Mouse (Mus musculus): ENCODE data around the gene Olfr97. TPM values are rescaled to one million over a fixed set of nuclear protein-coding genes. Genes with fewer than 3 reads are reported as not detected.
"Not testable (repeated sequence)": the region's sequence is repeated elsewhere in the genome, so short reads cannot be mapped to it uniquely, and the experiment has no call there.

The Olfr97 gene
- polyA plus RNA-seq (2015; fragmentation: Nextera tagmentation; extraction: Ambion mirVana) = not detected in 2 replicates

DNA sequence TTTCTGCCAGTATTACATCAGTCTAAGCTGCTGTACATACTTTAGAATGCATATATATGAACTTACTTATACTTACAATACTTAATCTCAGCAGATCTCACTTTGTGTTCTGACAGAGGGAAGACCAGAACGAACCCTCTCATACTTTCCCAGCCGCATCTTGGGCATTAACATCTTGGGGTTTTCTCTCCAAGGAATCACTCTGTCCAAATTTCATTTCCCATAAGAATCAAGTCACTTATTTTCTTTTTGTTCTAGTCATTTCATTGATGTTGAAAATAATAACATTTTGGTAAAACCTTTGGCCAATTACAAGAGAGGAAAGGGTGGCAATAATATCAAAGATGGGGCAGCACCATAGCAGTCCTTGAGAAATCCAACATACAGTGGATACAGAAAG lies at the start of gene Olfr97:
Gene Olfr97 (minus strand): TSS at position 101 of the 400 bp plus-strand sequence.
- 88% methylated on average over 2 of the region's 2 CpGs for WGBS
- not testable (repeated sequence) for H3K27ac ChIP-seq; H3K36me3 ChIP-seq; H3K27me3 ChIP-seq; H3K4me2 ChIP-seq; H3K9ac ChIP-seq; H3K4me1 ChIP-seq; H3K9me3 ChIP-seq; ATAC-seq (ENCODE audit: insufficient number of reproducible peaks, low FRiP score, low TSS enrichment, low read depth); H3K4me3 ChIP-seq

DNA sequence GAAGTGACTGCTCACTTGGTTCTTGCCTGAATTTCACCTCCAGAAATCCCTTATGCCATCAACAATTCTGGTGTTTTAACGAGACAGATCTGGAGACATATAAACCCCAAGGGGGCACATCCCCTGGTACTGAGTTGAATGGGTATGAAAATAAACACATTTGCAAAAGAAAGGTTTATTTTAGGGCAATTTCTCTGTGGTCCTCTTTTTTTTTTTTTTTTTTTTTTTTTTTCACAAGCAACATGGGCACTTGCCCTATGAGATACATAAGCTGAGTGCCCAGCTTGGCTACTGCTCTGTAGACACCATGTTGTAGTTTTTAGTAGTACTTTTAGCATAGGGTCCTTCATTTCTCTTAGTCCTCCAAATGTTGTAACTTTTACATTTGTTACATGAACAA lies 46.2 kb upstream of the Olfr97 start, which contains the start of gene Olfr99:
Gene Olfr99 (minus strand): TSS at position 101 of the 400 bp plus-strand sequence.
- Histone ChIP-seq H3K27me3 (no peaks in the 10 kb centered on the region), H3K36me3 (no peaks in the 10 kb centered on the region), H3K4me3 (no peak within 1 kb of the TSS), H3K9me3 (no peaks in the 10 kb centered on the region), H3K4me2 (no peak within 1 kb of the TSS), H3K27ac (no peak within 1 kb of the TSS), H3K4me1 (no peaks in the 10 kb centered on the region), H3K9ac (no peak within 1 kb of the TSS)
- WGBS = 76% methylated on average over 1 of the region's 1 CpGs
- no peak for ATAC-seq (ENCODE audit: insufficient number of reproducible peaks, low FRiP score, low TSS enrichment, low read depth)

DNA sequence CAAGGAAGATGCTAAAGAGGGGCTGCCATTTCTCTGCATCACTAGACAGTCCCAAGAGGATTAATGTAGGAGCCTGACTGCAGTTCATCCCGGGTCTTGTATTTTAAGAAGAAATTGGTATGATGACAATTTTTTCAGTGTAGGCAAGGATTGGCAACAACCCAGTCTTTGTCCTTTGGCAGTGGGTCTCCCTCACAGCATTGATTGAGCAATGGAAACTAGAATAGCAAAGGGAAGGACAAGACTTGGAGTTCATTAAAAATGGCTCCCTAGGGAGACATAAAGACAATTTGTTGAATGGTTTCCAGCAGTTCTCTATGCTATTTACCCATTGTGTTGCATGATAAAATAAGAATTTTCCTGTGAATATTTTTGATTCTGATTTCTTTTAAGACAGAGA lies 43.2 kb upstream of the Olfr97 start:
- no peaks in the 10 kb centered on the region for H3K9me3 ChIP-seq
- no peak overlapping the region for H3K9ac ChIP-seq
- H3K4me3 ChIP-seq = no peak overlapping the region
- no peaks in the 10 kb centered on the region for H3K4me1 ChIP-seq
- no peaks in the 10 kb centered on the region for H3K27me3 ChIP-seq
- H3K36me3 ChIP-seq = no peaks in the 10 kb centered on the region
- no peak overlapping the region for H3K27ac ChIP-seq
- ATAC-seq (ENCODE audit: insufficient number of reproducible peaks, low FRiP score, low TSS enrichment, low read depth) = no peak
- WGBS = 64% methylated on average over 1 of the region's 1 CpGs
- no peak overlapping the region for H3K4me2 ChIP-seq

DNA sequence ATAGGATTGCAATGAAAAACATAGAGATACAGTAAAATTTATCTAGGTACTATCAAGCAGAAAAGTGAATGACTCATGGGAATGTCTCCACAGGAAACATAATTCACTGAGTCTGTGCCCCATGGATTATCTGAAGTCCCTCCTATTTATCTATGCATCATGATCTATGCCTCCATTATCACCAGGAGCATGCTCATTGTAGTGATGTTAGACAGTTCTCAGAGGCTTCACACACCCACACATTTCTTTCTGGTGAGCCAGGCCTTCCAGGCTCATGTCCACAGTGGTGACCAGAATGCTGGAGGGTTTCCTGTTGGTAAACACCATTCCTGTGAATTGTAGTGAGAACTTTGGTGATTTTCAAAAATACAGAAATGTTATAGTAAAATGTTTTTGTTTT lies 39.4 kb upstream of the Olfr97 start:
- no peak for ATAC-seq (ENCODE audit: insufficient number of reproducible peaks, low FRiP score, low TSS enrichment, low read depth)

DNA sequence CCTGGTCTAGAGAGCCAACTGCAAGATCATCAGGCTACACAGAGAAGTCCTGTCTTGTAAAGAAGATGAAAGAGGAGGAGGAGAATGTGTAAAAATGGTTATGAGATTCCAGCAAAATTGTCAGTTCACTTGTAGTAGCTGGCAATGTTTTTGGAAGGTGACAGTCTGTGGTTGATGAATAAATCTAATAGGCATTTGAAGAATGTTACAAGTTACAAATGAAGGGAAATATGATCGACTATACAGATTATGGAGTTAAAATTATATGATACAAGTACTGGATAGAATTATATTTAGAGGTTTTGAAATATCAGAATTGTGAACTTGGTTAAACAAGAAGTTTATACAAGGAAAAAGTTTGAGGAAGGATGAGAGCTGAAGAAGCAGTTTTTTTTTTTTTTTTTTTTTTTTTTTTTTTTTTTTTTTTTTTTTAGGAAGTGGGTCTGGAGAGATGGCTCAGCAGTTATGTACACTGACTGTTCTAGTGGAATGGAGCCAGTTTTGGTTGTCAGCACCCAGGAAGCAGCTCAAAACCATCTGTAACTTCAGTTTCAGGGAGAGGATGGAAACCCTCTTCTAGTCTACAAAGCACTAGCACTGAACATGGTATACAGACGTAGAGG lies 38.6 kb upstream of the Olfr97 start:
- Histone ChIP-seq H3K4me2 (no peak overlapping the region), H3K27me3 (no peaks in the 10 kb centered on the region), H3K9ac (no peak overlapping the region), H3K4me1 (no peaks in the 10 kb centered on the region; the same call in 1 of the 2 replicates), H3K4me3 (no peak overlapping the region), H3K27ac (no peak overlapping the region), H3K9me3 (no peaks in the 10 kb centered on the region), H3K36me3 (no peaks in the 10 kb centered on the region)
- 74% methylated on average over 2 of the region's 2 CpGs for WGBS
- ATAC-seq (ENCODE audit: insufficient number of reproducible peaks, low FRiP score, low TSS enrichment, low read depth) = no peak

More for the DNA sequence above, 39.4 kb upstream of the Olfr97 start:
- Histone ChIP-seq H3K27me3 (no peaks in the 10 kb centered on the region), H3K27ac (no peak overlapping the region), H3K4me3 (no peak overlapping the region), H3K9ac (no peak overlapping the region), H3K4me1 (no peaks in the 10 kb centered on the region), H3K9me3 (no peaks in the 10 kb centered on the region), H3K4me2 (no peak overlapping the region), H3K36me3 (no peaks in the 10 kb centered on the region)

DNA sequence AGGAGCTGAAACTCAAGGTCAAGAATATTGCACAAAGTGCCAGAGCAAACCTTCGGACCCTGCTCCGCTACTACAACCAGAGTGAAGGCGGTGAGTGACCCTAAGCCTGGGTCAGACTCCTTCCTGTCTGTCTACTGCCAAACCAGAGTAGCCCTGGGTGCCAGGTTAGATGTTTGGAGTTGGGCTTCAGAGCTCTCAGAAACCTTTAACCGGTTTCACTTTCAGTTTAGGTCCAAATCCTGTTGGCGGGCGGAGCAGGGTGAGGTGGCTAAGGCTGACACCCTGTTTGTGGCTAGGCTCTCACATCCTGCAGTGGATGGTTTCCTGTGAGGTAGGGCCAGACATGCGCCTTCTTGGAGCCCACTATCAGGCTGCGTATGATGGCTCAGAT lies 33.6 kb upstream of the Olfr97 start:
- peaks cover 4% of the 10 kb centered on the region; the same call in 1 of the 2 replicates for H3K4me1 ChIP-seq
- ATAC-seq (ENCODE audit: insufficient number of reproducible peaks, low FRiP score, low TSS enrichment, low read depth) = no peak
- H3K4me2 ChIP-seq = peak overlapping the region; percentile 81
- peak overlapping the region; percentile 50 for H3K4me3 ChIP-seq
- H3K9ac ChIP-seq = no peak overlapping the region
- H3K36me3 ChIP-seq = no peaks in the 10 kb centered on the region
- WGBS = 61% methylated on average over 8 of the region's 8 CpGs
- H3K9me3 ChIP-seq = no peaks in the 10 kb centered on the region
- H3K27me3 ChIP-seq = no peaks in the 10 kb centered on the region
- no peak overlapping the region for H3K27ac ChIP-seq

DNA sequence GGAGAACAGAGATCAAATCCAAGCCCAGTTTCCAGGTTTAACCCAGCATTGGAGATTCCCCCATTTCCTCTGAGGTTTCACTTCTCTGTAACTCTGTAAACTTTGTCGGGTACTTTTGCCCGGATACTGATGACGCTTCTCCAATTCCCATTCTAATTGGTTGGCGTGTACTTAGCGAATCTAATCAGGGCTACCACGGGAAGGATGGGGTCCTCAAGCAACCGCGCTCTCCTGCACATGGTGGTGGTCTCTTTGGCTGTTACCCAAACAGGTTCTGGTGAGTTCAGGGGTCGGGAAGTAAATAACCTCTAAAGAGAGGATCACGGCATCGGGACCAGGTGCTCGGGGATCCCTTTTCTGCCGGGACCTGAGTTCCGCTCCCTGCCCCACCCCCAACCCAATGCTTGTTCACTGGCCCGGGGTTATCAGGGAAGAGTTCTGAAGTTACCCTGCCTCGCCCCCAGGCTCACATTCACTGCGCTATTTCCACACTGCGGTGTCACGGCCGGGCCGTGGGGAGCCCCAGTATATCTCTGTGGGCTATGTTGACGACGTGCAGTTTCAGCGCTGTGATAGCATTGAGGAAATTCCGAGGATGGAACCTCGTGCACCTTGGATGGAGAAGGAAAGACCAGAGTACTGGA lies 33.0 kb upstream of the Olfr97 start, which contains the start of gene H2-M3:
Gene H2-M3 (plus strand): TSS at position 163 of the 644 bp plus-strand sequence.
- peaks cover 4% of the 10 kb centered on the region; the same call in 1 of the 2 replicates for H3K4me1 ChIP-seq
- no peaks in the 10 kb centered on the region for H3K27me3 ChIP-seq
- H3K4me3 ChIP-seq = peak within 1 kb of the TSS; percentile 50
- no peaks in the 10 kb centered on the region for H3K36me3 ChIP-seq
- H3K4me2 ChIP-seq = peak within 1 kb of the TSS; percentile 81
- H3K27ac ChIP-seq = no peak within 1 kb of the TSS
- peak; percentile 77 for ATAC-seq (ENCODE audit: insufficient number of reproducible peaks, low FRiP score, low TSS enrichment, low read depth)
- 4% methylated on average over 26 of the region's 26 CpGs for WGBS
- no peak within 1 kb of the TSS for H3K9ac ChIP-seq
- no peaks in the 10 kb centered on the region for H3K9me3 ChIP-seq

DNA sequence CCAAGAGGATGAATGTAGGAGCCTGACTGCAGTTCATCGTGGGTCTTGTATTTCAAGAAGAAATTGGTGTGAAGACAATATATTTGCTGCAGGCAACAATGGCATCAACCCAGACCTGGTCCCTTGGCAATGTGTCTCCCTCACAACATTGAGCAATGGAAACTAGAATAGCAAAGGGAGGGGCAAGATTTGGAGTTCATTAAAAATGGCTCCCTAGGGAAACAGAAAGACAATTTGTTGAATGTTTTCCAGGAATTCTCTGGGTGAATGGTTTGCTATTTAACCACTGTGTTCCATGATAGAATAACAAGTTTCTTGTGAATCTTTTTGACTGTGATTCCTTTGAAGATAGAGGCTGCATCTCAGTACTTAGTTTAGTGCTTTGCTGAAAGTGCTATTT lies 26.5 kb upstream of the Olfr97 start, which contains the start of gene Olfr98:
Gene Olfr98 (minus strand): TSS at position 124 of the 400 bp plus-strand sequence.
- WGBS = 97% methylated on average over 1 of the region's 1 CpGs
- H3K4me3 ChIP-seq = no peak within 1 kb of the TSS
- H3K4me1 ChIP-seq = no peaks in the 10 kb centered on the region
- no peaks in the 10 kb centered on the region for H3K9me3 ChIP-seq
- no peaks in the 10 kb centered on the region for H3K27me3 ChIP-seq
- no peak within 1 kb of the TSS for H3K9ac ChIP-seq
- no peak for ATAC-seq (ENCODE audit: insufficient number of reproducible peaks, low FRiP score, low TSS enrichment, low read depth)
- no peak within 1 kb of the TSS for H3K27ac ChIP-seq
- no peak within 1 kb of the TSS for H3K4me2 ChIP-seq
- H3K36me3 ChIP-seq = no peaks in the 10 kb centered on the region

DNA sequence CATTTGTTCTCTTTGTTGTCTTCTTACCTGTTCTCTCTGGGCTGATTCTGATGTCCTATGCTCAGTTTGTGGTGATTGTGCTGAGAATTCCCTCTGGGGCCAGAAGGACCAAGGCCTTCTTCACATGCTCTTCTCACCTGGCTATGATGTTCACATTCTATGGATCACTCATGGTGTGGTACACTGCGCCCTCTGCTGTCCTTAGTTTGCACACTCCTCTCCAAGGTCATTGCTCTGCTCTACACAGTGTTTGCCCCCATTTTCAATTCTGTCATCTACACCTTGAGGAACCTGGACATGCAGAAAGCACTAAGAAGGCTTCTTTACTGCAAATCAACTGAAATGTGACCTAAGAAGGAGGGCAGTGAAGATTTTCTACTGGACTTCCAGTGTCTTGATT lies 13.4 kb upstream of the Olfr97 start:
- H3K4me2 ChIP-seq = no peak overlapping the region
- H3K36me3 ChIP-seq = no peaks in the 10 kb centered on the region
- no peak overlapping the region for H3K27ac ChIP-seq
- H3K4me1 ChIP-seq = no peaks in the 10 kb centered on the region
- 11% methylated on average over 1 of the region's 1 CpGs for WGBS
- H3K4me3 ChIP-seq = no peak overlapping the region
- no peaks in the 10 kb centered on the region for H3K27me3 ChIP-seq
- H3K9ac ChIP-seq = no peak overlapping the region
- no peak for ATAC-seq (ENCODE audit: insufficient number of reproducible peaks, low FRiP score, low TSS enrichment, low read depth)
- H3K9me3 ChIP-seq = no peaks in the 10 kb centered on the region

DNA sequence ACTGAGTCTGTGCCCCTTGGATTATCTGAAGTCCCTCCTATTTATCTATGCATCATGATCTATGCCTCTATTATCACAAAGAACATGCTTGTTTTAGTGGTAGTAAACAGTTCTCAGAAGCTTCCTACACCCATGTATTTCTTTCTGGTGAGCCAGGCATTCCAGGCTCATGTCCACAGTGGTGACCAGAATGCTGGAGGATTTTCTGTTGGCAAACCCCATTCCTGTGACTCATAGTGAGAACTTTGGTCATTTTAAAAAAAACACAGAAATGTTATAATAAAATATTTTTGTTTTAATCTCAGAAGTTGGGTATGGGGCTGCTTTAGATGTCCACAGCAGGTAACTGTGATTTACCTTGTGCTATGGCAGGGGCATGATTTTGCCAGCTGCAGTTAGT lies 12.3 kb upstream of the Olfr97 start:
- no peak overlapping the region for H3K4me3 ChIP-seq

DNA sequence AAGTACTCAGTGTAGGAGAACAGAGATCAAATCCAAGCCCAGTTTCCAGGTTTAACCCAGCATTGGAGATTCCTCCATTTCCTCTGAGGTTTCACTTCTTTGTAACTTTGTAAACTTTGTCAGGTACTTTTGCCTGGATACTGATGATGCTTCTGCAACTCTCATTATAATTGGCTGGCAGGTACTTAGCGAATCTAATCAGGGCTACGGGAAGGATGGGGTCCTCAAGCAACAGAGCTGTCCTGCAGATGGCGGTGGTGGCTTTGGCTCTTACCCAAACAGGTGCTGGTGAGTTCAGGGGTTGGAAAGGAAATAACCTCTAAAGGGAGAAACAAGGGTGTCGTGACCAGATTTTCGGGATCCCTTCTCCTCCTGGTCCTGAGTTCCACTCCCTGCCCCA lies 9.6 kb upstream of the Olfr97 start:
- no peak for ATAC-seq (ENCODE audit: insufficient number of reproducible peaks, low FRiP score, low TSS enrichment, low read depth)
- WGBS = 26% methylated on average over 5 of the region's 5 CpGs

More for the DNA sequence above, 12.3 kb upstream of the Olfr97 start:
- H3K36me3 ChIP-seq = no peaks in the 10 kb centered on the region
- H3K4me2 ChIP-seq = no peak overlapping the region
- no peak overlapping the region for H3K9ac ChIP-seq
- ATAC-seq (ENCODE audit: insufficient number of reproducible peaks, low FRiP score, low TSS enrichment, low read depth) = no peak
- no peaks in the 10 kb centered on the region for H3K9me3 ChIP-seq
- H3K27me3 ChIP-seq = no peaks in the 10 kb centered on the region
- no peaks in the 10 kb centered on the region for H3K4me1 ChIP-seq
- H3K27ac ChIP-seq = no peak overlapping the region

DNA sequence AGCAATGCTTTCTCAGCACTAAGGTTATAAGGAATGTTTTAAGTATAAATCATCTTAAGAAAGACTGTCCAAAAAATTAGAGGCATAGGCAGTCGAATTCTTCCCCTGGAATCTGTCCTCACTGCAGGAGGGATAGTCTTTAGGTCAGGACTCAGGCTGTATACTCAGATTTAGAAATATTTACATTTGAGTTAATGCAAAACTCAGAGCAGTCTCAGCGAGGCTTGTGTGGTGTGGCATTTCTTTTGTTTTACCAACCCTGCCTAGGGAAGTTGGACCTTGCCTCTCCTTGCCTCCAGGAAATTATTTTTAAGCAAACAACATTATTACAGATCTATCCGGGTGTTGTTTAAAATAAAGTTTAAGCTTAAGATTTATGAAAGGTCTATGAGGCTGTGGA lies 5.1 kb upstream of the Olfr97 start:
- 54% methylated on average over 3 of the region's 3 CpGs for WGBS
- Histone ChIP-seq H3K36me3 (no peaks in the 10 kb centered on the region), H3K4me3 (no peak overlapping the region), H3K27me3 (no peaks in the 10 kb centered on the region), H3K4me1 (no peaks in the 10 kb centered on the region), H3K27ac (no peak overlapping the region), H3K9ac (no peak overlapping the region), H3K4me2 (no peak overlapping the region), H3K9me3 (no peaks in the 10 kb centered on the region)
- ATAC-seq (ENCODE audit: insufficient number of reproducible peaks, low FRiP score, low TSS enrichment, low read depth) = no peak

More for the DNA sequence above, 9.6 kb upstream of the Olfr97 start:
- Histone ChIP-seq H3K4me3 (no peak overlapping the region), H3K9me3 (no peaks in the 10 kb centered on the region), H3K27me3 (no peaks in the 10 kb centered on the region), H3K9ac (no peak overlapping the region), H3K27ac (no peak overlapping the region), H3K36me3 (no peaks in the 10 kb centered on the region), H3K4me1 (no peaks in the 10 kb centered on the region), H3K4me2 (no peak overlapping the region)

Measured in limb, embryonic 15.5 days (tissue).